Mouse (Mus musculus) testis, adult 2 months (tissue): ENCODE measurements around the gene Hrasls5.

Experiments
- CTCF ChIP-seq: fragments of 200-500 bp; IDR thresholded peaks from 2 replicates; pipeline ENCODE4 v1.5.1; 2012; ENCODE audit warnings: low read depth, mild to moderate bottlenecking, inconsistent platforms, low read length, moderate library complexity; ENCODE audit not compliant: control insufficient read depth, insufficient read depth, insufficient replicate concordance
- POLR2A ChIP-seq: fragments of 200-500 bp; IDR thresholded peaks from 2 replicates; pipeline ENCODE4 v1.6.1; 2012; ENCODE audit warnings: low read depth, mild to moderate bottlenecking, inconsistent platforms, low read length, moderate library complexity; ENCODE audit not compliant: control insufficient read depth

DNA sequence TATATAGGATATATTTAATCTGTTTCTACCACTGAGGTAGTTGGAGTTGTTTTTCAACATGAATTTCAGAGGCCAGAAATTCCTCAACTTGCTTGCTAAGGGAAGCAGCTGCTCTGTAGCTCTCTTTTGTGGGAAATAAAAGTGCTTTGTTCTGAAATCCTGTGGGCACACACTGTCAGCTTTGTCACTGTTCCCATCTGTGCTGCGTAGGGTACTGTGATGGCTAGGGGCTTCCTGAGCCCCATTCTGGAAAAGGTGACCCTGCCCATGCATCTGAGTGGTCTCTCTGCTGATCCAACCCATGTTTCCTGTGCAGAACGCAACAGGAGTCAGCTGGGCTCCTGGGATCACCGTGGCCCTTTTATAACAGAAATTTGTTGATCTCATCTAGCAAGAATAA lies 45.5 kb upstream of the Hrasls5 start:
- TF ChIP-seq CTCF, result no peak
- no peak for TF ChIP-seq POLR2A
